Mouse (Mus musculus): ENCODE results near the gene Sfrp5.

The Sfrp5 gene

DNA sequence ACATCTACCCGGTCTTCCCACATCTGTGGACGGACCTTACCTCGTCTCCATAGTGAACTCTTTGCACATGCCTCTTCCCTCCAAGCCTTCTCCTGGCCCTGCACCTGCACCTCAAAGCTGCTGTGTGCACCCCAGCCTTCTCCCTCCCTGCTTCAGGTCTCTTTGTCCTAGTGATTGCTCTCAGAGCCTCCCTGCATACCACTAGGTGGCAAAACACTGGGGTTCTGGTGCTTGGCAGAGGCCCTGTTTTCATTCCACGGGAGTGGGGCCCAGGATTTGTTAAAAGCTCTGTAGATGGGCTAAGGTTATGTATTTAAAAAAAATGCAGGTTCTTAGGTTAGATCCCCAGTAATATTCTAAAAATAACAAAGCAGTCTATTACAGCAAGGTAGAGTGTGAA, 5.0 kb downstream of the Sfrp5 start:
- DNase-seq (ENCODE audit: low spot score) = no peak

DNA sequence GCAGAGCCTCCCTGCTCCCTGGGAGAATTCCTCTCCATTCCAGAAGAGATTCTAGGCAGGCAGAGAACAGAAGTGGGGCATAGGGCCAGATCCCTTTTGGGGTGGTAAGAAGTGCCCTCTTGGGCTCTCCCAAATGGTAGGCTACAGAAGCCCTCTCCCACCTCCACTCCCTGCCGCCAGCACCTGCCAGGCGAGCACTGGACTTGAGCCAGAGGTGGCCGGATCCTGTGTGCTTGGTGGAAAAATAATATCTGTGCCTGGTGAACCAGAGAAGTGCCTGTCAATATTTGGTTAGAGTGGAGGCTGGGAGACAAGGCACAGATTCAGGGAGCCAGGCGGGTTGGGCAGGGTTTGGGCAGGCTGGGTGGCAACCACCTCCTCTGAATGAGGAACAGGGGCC, 5.7 kb downstream of the Sfrp5 start:
- DNase-seq (ENCODE audit: low spot score) = no peak

DNA sequence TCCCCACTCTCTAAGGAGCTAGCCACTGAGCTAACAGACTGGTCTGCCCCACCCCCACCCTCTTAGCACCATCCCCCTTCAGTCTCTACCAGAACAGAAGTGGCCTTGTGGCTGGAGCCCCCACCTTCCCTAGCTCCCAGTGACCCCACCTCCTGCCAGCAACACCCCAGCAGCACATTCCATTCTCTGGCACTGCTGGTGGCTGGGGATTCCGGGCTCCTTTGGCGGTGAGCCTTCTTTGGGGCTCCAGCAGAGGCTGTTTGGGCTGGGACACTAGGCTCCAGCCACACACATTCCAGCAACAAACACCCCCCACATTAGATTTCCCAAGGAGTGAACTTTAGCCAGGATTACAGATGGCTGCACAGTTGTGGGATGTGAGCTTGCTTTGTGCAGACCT, 8.7 kb downstream of the Sfrp5 start:
- DNase-seq (ENCODE audit: low spot score) = no peak

DNA sequence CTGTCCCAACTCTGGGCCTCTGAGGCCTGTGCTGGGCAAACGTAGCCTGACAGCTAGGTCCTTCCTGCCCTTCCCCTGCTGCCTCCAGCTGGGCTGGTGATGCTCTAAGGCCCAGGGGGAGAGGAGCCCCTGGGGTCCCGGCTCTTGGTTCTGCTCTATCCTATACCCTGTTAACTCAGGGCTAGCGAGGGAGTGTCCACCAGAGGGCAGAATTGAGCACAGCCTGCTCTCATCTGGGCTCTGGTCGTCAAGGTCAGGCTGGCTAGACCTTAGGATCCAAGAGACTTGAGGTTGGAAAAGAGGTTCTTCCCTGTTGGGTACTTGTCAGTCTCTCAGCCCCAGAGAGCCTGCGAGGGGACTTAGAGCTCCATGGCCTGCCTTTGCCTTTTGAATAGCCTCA, 11.6 kb downstream of the Sfrp5 start:
- peak; percentile 57 for DNase-seq (ENCODE audit: low spot score)

DNA sequence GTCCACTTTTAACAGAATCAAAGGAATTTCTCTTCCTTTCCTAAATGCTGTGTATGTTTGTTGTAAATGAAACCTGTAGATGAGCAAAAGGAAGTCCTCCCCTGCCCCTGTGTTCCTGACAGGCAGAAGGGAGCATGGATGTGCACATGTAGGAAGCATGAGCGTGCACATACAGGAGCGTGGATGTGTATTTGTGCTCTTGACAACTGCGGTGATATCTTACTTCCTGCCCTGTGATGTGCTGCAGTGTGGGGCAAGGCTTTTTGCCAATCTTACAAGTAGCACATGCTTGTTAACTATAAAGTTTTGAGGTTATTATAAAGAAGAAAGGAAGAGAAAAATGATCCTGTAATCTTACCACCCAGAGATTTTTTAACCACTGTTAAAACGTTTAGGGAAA, 12.3 kb downstream of the Sfrp5 start:
- DNase-seq (ENCODE audit: low spot score) = no peak

DNA sequence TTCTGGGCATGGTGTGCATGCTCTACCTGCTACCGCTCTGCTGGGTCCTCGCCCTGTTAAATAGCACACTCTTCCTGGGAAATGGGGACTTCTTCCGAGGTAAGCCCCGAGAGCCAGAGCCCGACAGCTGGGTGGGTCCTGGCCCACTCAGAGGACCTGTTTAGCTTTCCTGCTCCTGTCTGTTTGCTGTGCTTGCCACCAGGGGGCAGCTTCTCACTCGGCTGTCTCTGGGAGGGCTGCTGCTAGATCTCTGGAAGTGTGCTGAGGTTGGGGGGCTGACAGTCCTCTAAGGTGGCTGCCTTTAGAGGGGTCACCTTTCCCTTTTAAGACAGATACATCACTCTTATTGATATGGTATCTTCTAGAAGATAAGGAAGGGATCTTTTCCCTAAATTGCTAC, 19.4 kb downstream of the Sfrp5 start:
- no peak for DNase-seq (ENCODE audit: low spot score)

DNA sequence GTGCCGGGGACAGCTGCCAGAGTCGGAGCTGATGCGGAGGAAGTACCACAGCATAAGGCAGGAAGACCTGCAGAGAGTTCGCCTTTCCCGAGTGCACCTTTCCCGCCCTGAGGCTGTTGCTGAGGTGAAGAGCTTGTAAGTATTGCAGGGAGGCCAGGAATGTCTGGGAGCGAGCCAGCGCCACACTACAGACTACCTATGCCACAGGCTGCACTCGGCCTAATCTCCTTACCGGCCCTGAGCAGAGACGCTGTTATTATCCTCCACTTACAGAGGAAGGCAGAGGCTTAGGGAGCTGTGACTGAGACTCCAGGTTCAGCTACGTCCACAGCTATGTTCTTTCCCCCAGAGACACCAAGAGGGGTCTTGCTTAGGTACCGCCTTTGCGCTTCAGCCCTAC, 22.7 kb downstream of the Sfrp5 start:
- DNase-seq (ENCODE audit: low spot score) = no peak

DNA sequence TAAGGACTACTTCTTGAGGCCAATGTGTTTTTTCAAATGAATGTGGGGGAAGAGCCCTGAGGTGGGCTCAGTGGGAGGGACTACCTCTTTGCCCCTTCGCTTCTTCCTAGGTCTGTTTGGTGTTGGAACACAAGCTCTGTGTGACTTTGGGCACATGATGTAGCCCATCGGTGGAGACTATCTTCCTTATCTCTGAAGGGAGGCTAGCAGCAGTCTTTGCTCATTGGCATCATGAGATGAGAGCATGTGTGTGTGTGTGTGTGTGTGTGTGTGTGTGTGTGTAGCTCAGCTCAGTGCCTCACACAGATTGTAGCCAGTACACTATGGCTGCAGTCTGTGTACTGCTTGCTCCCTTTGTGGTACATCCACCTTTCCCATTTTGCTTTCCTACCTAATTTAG, 24.6 kb downstream of the Sfrp5 start:
- no peak for DNase-seq (ENCODE audit: low spot score)

DNA sequence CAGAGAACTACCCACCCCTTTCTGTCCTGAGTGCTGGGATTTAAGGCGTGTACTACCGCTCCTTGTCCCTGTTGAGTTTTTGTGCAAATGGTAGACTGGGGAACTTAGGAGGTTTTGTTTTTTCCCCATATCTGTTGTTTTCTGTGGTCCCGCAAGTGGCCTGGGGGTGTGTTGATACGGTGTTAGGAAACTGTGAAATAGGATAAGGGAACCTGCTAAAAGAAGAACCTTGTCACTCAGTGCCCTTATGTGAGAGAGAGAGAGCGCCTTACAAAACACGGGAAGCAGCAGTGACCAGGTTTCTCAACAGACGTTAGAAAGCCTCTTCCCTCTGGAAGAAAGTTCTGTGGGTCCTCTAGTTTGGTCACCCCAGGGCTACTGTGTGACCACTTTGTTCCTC, 25.2 kb downstream of the Sfrp5 start:
- no peak for DNase-seq (ENCODE audit: low spot score)

DNA sequence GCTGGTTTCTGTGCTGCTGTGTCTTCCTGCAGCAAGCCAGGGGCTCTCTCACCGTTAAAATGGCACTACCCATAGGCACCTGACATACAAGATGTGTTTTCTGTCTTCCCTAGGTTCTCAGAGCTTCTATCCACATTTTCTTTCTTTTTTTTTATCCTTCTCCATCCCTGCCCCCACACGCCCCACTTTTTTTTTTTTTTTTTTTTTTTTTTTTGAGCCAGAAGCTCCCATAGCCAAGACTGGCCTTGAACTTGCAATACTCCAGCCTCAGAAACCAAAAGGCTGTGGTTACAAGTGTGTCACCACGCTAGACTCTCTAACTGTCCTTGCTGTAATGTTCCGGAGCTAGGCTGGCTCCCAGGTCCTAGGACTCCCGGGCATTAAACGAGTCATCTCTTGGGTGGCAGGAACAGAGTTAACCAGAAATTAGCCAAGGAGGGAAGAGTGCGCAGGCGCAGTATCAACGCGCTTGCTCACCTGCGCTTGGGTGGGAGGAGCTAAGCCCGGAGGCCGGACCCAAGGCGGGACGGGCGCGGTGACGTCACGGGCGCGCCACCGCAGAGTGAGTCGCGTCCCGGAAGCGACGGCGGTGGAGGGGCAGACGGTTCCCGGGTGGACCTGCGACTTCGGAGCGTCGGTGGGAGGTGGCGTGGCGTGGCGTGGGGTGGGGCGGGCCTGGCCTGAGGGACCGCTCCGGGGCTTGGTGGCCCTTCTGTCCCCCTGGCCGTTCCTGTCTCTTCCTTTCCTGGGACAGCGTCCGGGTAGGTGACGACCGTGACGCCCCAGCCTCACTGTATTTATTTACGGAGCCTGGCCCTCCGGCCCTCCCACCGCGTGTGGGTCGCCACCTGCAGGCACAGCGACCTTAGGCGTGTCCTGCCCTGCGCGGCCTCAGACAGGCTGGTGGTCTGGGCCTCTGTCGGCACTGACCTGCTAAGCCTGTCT, 31.8 kb downstream of the Sfrp5 start:
- DNase-seq (ENCODE audit: low spot score) = peak; percentile 92

DNA sequence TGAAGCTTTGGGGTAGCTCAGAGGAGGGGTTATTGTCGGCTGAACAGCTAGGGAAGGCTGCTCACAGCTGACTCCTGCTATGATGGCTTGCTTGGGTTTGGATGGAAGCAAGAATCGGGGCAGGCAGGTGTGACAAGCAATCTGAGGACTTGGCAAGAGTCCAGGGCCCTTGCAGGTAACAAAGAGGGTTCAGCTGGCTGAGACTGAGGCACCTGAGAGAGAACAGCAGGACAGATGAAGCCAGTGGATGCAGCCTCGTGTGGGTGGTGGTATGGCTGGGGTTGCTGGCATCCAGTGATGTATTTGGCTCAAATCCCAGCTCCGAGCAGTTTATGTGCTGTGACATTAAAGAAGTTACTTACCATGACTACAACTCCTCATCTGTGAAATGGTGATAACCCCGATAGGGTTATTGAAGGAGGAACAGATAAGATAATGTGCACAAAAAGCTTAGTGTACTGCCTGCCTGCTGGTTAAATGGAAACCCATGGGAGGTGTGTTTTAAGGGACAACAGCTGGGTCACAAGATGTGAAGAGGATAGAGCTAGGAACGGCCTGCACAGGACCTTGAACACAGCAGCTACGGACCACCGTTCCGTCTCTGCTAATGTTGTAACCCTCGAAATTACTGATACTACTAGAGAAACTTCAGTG, 32.6 kb downstream of the Sfrp5 start:
- DNase-seq (ENCODE audit: low spot score) = no peak

DNA sequence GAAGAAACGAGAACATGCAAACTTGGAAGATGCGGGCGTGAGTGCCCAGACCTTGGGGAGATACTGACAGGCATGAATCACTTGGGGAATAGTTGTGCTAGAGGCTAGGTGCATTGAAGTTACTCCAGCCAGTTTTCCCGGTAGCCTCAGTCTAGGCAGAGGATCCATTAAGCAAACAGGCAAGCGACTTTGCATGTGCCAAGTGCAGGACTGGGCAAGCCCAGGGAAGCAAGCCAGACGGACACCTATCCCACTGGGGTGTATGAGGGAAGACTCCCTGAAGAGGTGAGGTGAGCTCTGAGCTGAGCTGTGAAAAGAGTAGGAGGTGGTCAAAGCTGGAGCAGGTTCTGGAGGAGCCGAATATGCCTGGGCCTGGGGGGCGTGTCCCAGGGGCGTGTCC, 34.6 kb downstream of the Sfrp5 start:
- no peak for DNase-seq (ENCODE audit: low spot score)

DNA sequence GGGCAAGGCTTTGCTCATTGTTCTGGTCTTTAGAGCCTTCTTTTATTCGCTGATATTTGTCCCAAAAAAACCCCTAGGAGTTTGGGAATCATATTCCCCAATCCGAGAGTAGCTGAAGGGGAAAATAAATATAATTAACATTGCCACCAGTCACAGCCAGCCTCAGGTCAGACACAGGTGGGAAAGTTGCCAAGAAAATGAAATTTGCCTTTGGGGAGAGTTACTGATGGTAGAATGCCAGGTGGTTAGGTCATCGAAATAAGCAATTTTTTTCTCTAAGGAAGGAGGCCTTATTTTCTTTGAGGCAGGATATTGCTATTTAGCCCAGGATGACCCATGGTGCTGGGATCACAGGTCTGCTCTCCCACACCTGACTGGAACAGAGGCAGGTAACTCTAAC, 35.3 kb downstream of the Sfrp5 start:
- no peak for DNase-seq (ENCODE audit: low spot score)

DNA sequence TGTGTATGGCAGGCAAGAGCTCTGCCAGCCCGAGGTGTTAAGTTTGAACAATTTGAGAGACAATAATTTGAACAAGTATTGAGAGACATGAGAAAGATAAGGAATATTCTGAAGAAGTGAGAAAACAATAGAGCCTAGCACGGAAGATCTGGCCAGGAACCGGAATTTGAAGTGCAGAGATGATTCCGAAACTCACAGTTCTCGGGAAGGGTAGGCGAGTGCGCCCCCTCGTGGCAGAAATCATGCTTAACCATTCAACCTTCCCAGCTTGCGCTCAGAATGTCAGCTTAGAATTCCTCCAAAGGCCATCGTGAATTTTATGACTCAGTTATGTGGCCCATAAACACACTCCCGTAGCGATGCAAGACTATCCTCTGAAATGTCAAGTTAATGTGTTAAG, 35.9 kb downstream of the Sfrp5 start:
- peak; percentile 84 for DNase-seq (ENCODE audit: low spot score)

DNA sequence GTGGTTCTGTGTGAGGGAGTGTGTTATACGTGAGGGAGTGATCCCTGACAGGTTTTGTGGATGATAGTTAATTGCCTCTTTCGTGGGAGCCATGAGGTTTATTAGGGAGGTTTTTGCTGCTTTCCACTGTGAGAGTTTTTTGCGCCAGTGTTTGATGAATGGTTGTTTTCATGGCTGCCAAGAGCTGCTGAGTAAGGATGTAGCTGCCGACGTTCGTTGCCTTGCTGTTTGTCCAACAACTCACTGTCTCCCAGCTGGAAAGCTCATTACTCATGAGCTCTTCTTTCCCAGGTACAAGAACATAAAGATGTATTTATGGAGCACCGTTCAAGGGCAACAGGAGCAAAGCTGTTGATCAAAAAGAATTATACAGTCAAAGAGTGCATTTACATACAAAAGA, 37.9 kb downstream of the Sfrp5 start:
- no peak for DNase-seq (ENCODE audit: low spot score)

DNA sequence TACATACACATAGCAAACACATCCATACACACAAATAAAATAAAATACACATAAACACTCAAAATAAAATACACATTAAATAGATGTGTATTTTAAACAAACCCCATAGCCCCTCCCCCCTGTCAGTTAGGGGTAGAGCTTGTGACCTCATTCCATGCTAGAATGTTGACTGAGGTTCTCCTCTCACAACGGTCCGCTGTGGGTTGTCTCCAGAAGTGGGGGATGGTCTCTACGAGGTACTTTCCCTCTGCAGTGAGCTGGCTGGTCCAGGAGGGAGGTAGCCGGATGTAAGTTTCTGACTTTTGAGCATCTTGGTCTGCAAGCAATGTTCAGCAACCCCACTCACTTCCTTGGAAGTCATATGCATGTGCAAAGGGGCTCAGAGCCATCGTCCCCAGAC, 38.3 kb downstream of the Sfrp5 start, which contains the start of gene Zfyve27:
Gene Zfyve27 (plus strand): TSS at position 188 of the 400 bp plus-strand sequence.
- no peak for DNase-seq (ENCODE audit: low spot score)

DNA sequence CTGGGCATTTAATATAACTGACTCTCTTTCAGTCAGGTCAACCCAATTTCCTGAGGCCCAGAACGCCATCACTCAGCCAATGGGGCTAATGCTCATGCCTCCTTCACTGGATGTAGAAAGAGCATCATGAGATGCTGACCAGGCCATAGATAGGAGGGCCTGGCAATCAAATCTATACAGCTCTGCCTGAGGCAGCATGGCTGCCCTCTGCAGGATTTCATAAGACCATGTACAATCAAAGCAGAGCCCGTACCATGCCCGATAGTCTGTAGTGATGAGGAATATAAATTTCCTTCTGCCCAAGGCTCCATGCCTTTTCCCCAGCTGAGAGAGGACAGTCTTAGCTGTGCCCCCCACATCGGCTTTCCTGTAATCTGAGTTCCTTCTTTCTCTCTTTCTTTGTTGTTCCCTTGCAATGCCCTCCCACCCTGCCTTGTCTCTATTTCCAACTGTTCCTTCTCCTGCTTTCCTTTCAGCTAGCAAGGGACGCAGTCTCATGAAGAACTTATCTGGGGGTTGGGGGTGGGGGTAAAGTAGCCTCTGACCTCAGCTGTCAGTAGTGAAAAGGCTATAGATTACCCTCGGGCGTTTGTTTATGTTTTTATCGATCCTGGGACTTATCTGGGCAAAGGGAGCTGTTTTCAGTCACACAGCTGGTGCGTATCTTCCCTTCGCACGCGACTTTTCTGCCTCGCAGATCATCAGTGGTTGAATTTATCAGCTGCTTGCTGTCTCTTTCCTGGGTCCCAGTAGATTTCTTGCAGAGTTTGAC, 43.6 kb downstream of the Sfrp5 start:
- DNase-seq (ENCODE audit: low spot score) = no peak

DNA sequence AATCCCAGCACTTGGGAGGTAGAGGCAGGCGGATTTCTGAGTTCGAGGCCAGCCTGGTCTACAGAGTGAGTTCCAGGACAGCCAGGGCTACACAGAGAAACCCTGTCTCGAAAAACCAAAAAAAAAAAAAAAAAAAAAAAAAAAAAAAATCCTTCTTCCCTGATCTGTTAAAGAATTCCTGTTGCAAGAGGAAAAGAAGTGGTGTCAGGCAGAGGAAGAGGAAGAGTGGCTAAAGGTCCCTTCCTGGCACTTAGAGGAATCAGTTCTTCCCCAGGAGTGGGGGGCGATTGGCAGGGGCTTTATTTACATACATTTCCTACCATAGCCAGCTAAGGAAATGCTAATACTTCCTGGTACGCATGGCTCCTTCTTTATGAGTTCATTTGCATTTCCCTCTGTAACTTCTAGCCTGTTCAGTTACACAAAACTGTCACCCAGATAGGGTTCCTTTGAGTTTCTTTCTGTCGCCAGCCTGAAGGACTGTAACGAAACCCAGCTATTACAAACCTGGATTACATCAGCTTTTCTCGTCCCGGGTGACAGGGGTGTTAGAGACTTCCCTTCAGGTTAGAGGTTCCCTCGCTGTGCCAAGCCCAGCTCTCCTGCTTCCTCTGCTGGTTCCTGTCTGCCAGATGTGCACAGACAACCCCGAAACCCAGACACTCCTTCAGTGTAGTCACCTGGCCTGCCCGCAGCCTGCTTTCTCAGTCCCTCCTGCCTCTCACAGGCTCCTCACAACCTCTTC, 44.4 kb downstream of the Sfrp5 start:
- DNase-seq (ENCODE audit: low spot score) = no peak

DNA sequence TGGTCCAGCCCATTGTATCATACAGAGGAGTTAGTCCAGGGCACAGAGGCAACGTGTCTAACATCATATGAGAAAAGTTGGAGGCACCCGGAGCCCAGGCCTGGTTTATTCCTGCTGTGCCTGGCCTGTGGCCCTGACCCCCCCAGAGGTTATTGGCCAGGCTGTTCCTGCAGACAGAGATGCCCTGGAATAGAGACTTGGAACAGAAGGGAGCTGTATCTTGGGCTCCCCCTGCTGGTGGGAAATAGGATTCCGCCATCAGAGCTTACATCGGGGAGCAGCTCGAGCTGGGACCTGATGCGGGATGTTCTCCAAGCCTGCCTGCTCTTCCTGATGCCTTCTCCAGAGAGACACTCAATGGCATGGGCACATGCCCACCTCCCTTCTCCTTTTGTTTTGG, 50.1 kb downstream of the Sfrp5 start:
- peak; percentile 81 for DNase-seq (ENCODE audit: low spot score)

DNA sequence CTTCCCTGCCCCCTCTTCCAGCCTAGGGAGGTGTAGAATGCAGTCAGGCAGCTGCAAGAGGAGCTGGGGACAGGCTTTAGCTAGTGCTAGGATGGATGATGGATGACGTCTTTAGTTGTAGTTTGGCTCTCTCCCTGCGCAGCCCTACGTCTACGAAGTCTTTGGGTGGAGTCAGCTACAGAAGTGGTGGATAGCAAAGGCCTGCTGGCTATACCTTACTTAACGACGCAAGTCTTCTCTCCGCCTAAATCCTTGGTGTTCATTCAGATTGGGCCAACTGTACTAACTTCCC, 53.5 kb downstream of the Sfrp5 start:
- DNase-seq (ENCODE audit: low spot score) = no peak
